Mouse (Mus musculus) ES-E14 (cell line): Measurements from ENCODE around the gene Ppil4. TPM values are rescaled to one million over a fixed set of nuclear protein-coding genes. Genes with fewer than 3 reads are reported as not detected.
A peak's percentile ranks its signal among the peaks of the same experiment; 100 is the strongest.

Experiments used
- DNase-seq: peaks from one replicate; pipeline ENCODE4 v3.0.0-alpha.2; 2013; ENCODE audit warnings: low read depth, low spot score
- H3K27ac ChIP-seq: 2 replicates; pipeline ENCODE4 v1.5.1; 2012; ENCODE audit warnings: low read depth, mild to moderate bottlenecking, low read length, moderate library complexity, mixed read lengths; ENCODE audit not compliant: poor library complexity, insufficient read depth, severe bottlenecking
- H3K36me3 ChIP-seq: 2 replicates; pipeline ENCODE4 v1.6.1; 2012; ENCODE audit warnings: mild to moderate bottlenecking, low read length, moderate library complexity, mixed read lengths; ENCODE audit not compliant: control insufficient read depth, poor library complexity, insufficient read depth, severe bottlenecking
- H3K4me1 ChIP-seq, 2 experiments: fragments of 150-350 bp in 1 of 2; sonication (generic) in 1 of 2; 2 replicates each; pipeline ENCODE4 v1.6.1; 2012; ENCODE audit warnings: low read length in 2 of 2, mild to moderate bottlenecking in 1 of 2, mixed read lengths in 1 of 2; ENCODE audit not compliant: control insufficient read depth in 2 of 2, insufficient read depth in 2 of 2, poor library complexity in 1 of 2
- H3K4me3 ChIP-seq, 2 experiments: fragments of 150-350 bp in 1 of 2; sonication (generic) in 1 of 2; 2 replicates each; pipeline ENCODE4 v1.5.1; 2012; ENCODE audit warnings: low read length in 2 of 2, low read depth in 1 of 2, mild to moderate bottlenecking in 1 of 2, mixed read lengths in 1 of 2; ENCODE audit not compliant: insufficient read depth in 1 of 2, poor library complexity in 1 of 2, severe bottlenecking in 1 of 2
- H3K9ac ChIP-seq: 2 replicates; pipeline ENCODE4 v1.6.1; 2012; ENCODE audit warnings: low read depth, mild to moderate bottlenecking, low read length, mixed read lengths; ENCODE audit not compliant: poor library complexity, insufficient read depth, severe bottlenecking
- H3K9me3 ChIP-seq: fragments of 150-350 bp; sonication (generic); 2 replicates; pipeline ENCODE4 v1.6.1; 2012; ENCODE audit warnings: low read depth, mild to moderate bottlenecking, low read length; ENCODE audit not compliant: control insufficient read depth, insufficient read depth
- CHD2 ChIP-seq: IDR thresholded peaks from 2 replicates; pipeline ENCODE4 v1.6.1; 2014; ENCODE audit warnings: mild to moderate bottlenecking, low read depth, low read length, inconsistent platforms
- HCFC1 ChIP-seq: IDR thresholded peaks from 2 replicates; pipeline ENCODE4 v1.6.1; 2012; ENCODE audit warnings: low read length, inconsistent platforms, borderline replicate concordance; ENCODE audit not compliant: insufficient read depth
- MAFK ChIP-seq: IDR thresholded peaks from 2 replicates; pipeline ENCODE4 v1.6.1; 2014; ENCODE audit warnings: mild to moderate bottlenecking, low read depth, low read length, inconsistent platforms; ENCODE audit not compliant: insufficient read depth
- ZC3H11A ChIP-seq: IDR thresholded peaks from 2 replicates; pipeline ENCODE4 v1.6.1; 2012; ENCODE audit warnings: low read depth, mild to moderate bottlenecking, inconsistent platforms, low read length, borderline replicate concordance
- ZNF384 ChIP-seq: IDR thresholded peaks from 2 replicates; pipeline ENCODE4 v1.6.1; 2012; ENCODE audit warnings: low read depth, low read length, inconsistent platforms
- in situ Hi-C, 2 experiments: fragments of 600-800 bp; cut with MboI; formaldehyde crosslinking; loops; one replicate each; pipeline ENCODE4 v1.15.1; 2025; ENCODE audit warnings: low sequenced_read_pairs in 2 of 2, inconsistent platforms in 1 of 2; ENCODE audit not compliant: unreplicated experiment in 2 of 2
- total RNA-seq: library from RNA; depleted of rRNA; stranded (reverse); fragments of 300-350 nt; gene quantifications from 2 replicates; pipeline ENCODE4 v1.2.3, GENCODE M21; 2012

Ppil4 gene
- total RNA-seq, 1 experiment: 38.6 TPM

- Histone ChIP-seq H3K9ac (no peak overlapping the region), H3K4me3 (no peak overlapping the region), H3K27ac (no peak overlapping the region), H3K4me1 (no peaks in the 10 kb centered on the region), H3K36me3 (peaks cover 5% of the 10 kb centered on the region), H3K9me3 (no peaks in the 10 kb centered on the region)
- DNase-seq: no peak
- in situ Hi-C loops: no loop called here
- TF ChIP-seq HCFC1 (no peak), ZC3H11A (no peak), MAFK (no peak), ZNF384 (no peak)
Observed at GRCm38 (mm10) chr10:7826106-7826505, 33.4 kb downstream of the Ppil4 start.

- no peaks in the 10 kb centered on the region; a peak in 1 of 4 replicates for H3K4me1 ChIP-seq
- no peaks in the 10 kb centered on the region for H3K36me3 ChIP-seq
- no peaks in the 10 kb centered on the region for H3K9me3 ChIP-seq
- no peak within 1 kb of the TSS for H3K9ac ChIP-seq
- DNase-seq: no peak
- no peak within 1 kb of the TSS for H3K27ac ChIP-seq
- TF ChIP-seq MAFK (no peak), CHD2 (no peak)
- peak within 1 kb of the TSS; percentile 4 to 34; a peak in 3 of 4 replicates for H3K4me3 ChIP-seq
- in situ Hi-C loops: no loop called here
Observed at GRCm38 (mm10) chr10:7832171-7832676, 39.5 kb downstream of the Ppil4 start, which contains the start of gene Zc3h12d. Gene Zc3h12d, plus strand, starts transcription at chr10:7832470.

GRCm38 (mm10) chr10:7833377-7834165 is 40.9 kb downstream of the Ppil4 start:
- TF ChIP-seq HCFC1 (no peak), CHD2 (no peak), ZC3H11A (no peak), MAFK (no peak), ZNF384 (no peak)
- no peak overlapping the region for H3K9ac ChIP-seq
- no peaks in the 10 kb centered on the region for H3K9me3 ChIP-seq
- H3K4me1 ChIP-seq: no peaks in the 10 kb centered on the region; a peak in 1 of 4 replicates
- no peak for DNase-seq
- no peaks in the 10 kb centered on the region for H3K36me3 ChIP-seq
- H3K27ac ChIP-seq: no peak overlapping the region
- no peak overlapping the region for H3K4me3 ChIP-seq
- in situ Hi-C loops: no loop called here

GRCm38 (mm10) chr10:7834671-7835225 is 42.1 kb downstream of the Ppil4 start:
- Histone ChIP-seq H3K36me3 (no peaks in the 10 kb centered on the region), H3K9me3 (no peaks in the 10 kb centered on the region), H3K4me3 (no peak overlapping the region), H3K4me1 (no peaks in the 10 kb centered on the region; a peak in 1 of 4 replicates), H3K27ac (no peak overlapping the region), H3K9ac (no peak overlapping the region)
- in situ Hi-C loops: no loop called here
- DNase-seq: no peak
- TF ChIP-seq CHD2 (no peak), ZNF384 (no peak), HCFC1 (no peak), ZC3H11A (no peak), MAFK (no peak)
